Mouse (Mus musculus) thymus, adult 18-20 months (tissue): ENCODE data around the gene Hmg20a.

Experiments used
- DNase-seq, 2 experiments: peaks; one replicate each; pipeline ENCODE4 v3.0.0; 2022; ENCODE audit warnings: mixed read lengths in 2 of 2

Gene Hmg20a

GRCm38 (mm10) chr9:56533916-56534315 is 115.5 kb downstream of the Hmg20a start:
- DNase-seq, result no peak

- DNase-seq, result no peak
Measured at GRCm38 (mm10) chr9:56534727-56535126, 116.3 kb downstream of the Hmg20a start.

- DNase-seq, result no peak
Measured at GRCm38 (mm10) chr9:56535361-56535760, 117.0 kb downstream of the Hmg20a start.

- no peak for DNase-seq
Measured at GRCm38 (mm10) chr9:56540051-56540450, 121.6 kb downstream of the Hmg20a start.

- DNase-seq, result no peak
Measured at GRCm38 (mm10) chr9:56544687-56545475, 126.5 kb downstream of the Hmg20a start.
